Mouse (Mus musculus): ENCODE results near the gene Art3. TPM values are rescaled to one million over a fixed set of nuclear protein-coding genes. Genes with fewer than 3 reads are reported as not detected.
A peak's percentile ranks its signal among the peaks of the same experiment; 100 is the strongest.

Art3 gene
- polyA plus RNA-seq, 1 experiment from 2014 or later, result 2.5 TPM

- ATAC-seq (ENCODE audit: insufficient number of reproducible peaks, low FRiP score, low TSS enrichment, low read depth) (no peak), DNase-seq (ENCODE audit: low spot score) (peak; percentile 84)
- H3K4me2 ChIP-seq (ENCODE audit: low read depth, severe bottlenecking), result no peak overlapping the region
- H3K27ac ChIP-seq (replicated peaks; ENCODE audit: low read depth, low read length), result no peak overlapping the region
- no peaks in the 10 kb centered on the region for H3K9me3 ChIP-seq (ENCODE audit: control insufficient read depth, low read length)
- H3K4me1 ChIP-seq (ENCODE audit: control insufficient read depth, insufficient read depth, low read length), result no peaks in the 10 kb centered on the region
- 41% methylated on average over 12 of the region's 12 CpGs for WGBS
- no peak overlapping the region for H3K4me3 ChIP-seq (ENCODE audit: low read depth, low read length)
- no peak overlapping the region for H3K9ac ChIP-seq (ENCODE audit: low read length)
- H3K36me3 ChIP-seq (ENCODE audit: control insufficient read depth, insufficient read depth, low read length), result no peaks in the 10 kb centered on the region
- no peaks in the 10 kb centered on the region for H3K27me3 ChIP-seq (ENCODE audit: control insufficient read depth, insufficient read depth, low read length)
These were observed 50.1 kb downstream of the Art3 start for GRCm38 (mm10) chr5:92381550-92382348.

GRCm38 (mm10) chr5:92382349-92382679, 50.7 kb downstream of the Art3 start:
- WGBS, result 63% methylated on average over 9 of the region's 9 CpGs
- H3K27me3 ChIP-seq (ENCODE audit: control insufficient read depth, insufficient read depth, low read length), result no peaks in the 10 kb centered on the region
- H3K27ac ChIP-seq (replicated peaks; ENCODE audit: low read depth, low read length), result no peak overlapping the region
- no peak overlapping the region for H3K4me3 ChIP-seq (ENCODE audit: low read depth, low read length)
- ATAC-seq (ENCODE audit: insufficient number of reproducible peaks, low FRiP score, low TSS enrichment, low read depth) (no peak), DNase-seq (ENCODE audit: low spot score) (no peak)
- no peak overlapping the region for H3K9ac ChIP-seq (ENCODE audit: low read length)
- H3K36me3 ChIP-seq (ENCODE audit: control insufficient read depth, insufficient read depth, low read length), result no peaks in the 10 kb centered on the region
- H3K4me2 ChIP-seq (ENCODE audit: low read depth, severe bottlenecking), result no peak overlapping the region
- H3K4me1 ChIP-seq (ENCODE audit: control insufficient read depth, insufficient read depth, low read length), result no peaks in the 10 kb centered on the region
- no peaks in the 10 kb centered on the region for H3K9me3 ChIP-seq (ENCODE audit: control insufficient read depth, low read length)

- 70% methylated on average over 7 of the region's 7 CpGs for WGBS
These were observed 52.1 kb downstream of the Art3 start for GRCm38 (mm10) chr5:92383747-92384146.

GRCm38 (mm10) chr5:92384855-92385254, 53.2 kb downstream of the Art3 start:
- Histone ChIP-seq H3K4me2 (ENCODE audit: low read depth, severe bottlenecking) (no peak overlapping the region), H3K9ac (ENCODE audit: low read length) (no peak overlapping the region), H3K36me3 (ENCODE audit: control insufficient read depth, insufficient read depth, low read length) (no peaks in the 10 kb centered on the region), H3K4me1 (ENCODE audit: control insufficient read depth, insufficient read depth, low read length) (no peaks in the 10 kb centered on the region), H3K27ac (replicated peaks; ENCODE audit: low read depth, low read length) (no peak overlapping the region), H3K27me3 (ENCODE audit: control insufficient read depth, insufficient read depth, low read length) (no peaks in the 10 kb centered on the region; the same call in 1 of the 2 replicates), H3K4me3 (ENCODE audit: low read depth, low read length) (no peak overlapping the region), H3K9me3 (ENCODE audit: control insufficient read depth, low read length) (no peaks in the 10 kb centered on the region)
- no peak for DNase-seq (ENCODE audit: low spot score)
- no peak for ATAC-seq (ENCODE audit: insufficient number of reproducible peaks, low FRiP score, low TSS enrichment, low read depth)
- 45% methylated on average over 7 of the region's 7 CpGs for WGBS

More at GRCm38 (mm10) chr5:92383747-92384146, 52.1 kb downstream of the Art3 start:
- H3K27me3 ChIP-seq (ENCODE audit: control insufficient read depth, insufficient read depth, low read length), result no peaks in the 10 kb centered on the region
- no peaks in the 10 kb centered on the region for H3K36me3 ChIP-seq (ENCODE audit: control insufficient read depth, insufficient read depth, low read length)
- DNase-seq (ENCODE audit: low spot score) (no peak), ATAC-seq (ENCODE audit: insufficient number of reproducible peaks, low FRiP score, low TSS enrichment, low read depth) (no peak)
- H3K9ac ChIP-seq (ENCODE audit: low read length), result no peak overlapping the region
- no peaks in the 10 kb centered on the region for H3K9me3 ChIP-seq (ENCODE audit: control insufficient read depth, low read length)
- H3K4me2 ChIP-seq (ENCODE audit: low read depth, severe bottlenecking), result no peak overlapping the region
- H3K4me1 ChIP-seq (ENCODE audit: control insufficient read depth, insufficient read depth, low read length), result no peaks in the 10 kb centered on the region
- H3K27ac ChIP-seq (replicated peaks; ENCODE audit: low read depth, low read length), result no peak overlapping the region
- H3K4me3 ChIP-seq (ENCODE audit: low read depth, low read length), result no peak overlapping the region

GRCm38 (mm10) chr5:92386102-92386501, 54.5 kb downstream of the Art3 start:
- no peaks in the 10 kb centered on the region for H3K36me3 ChIP-seq (ENCODE audit: control insufficient read depth, insufficient read depth, low read length)
- ATAC-seq (ENCODE audit: insufficient number of reproducible peaks, low FRiP score, low TSS enrichment, low read depth) (no peak), DNase-seq (ENCODE audit: low spot score) (no peak)
- H3K9ac ChIP-seq (ENCODE audit: low read length), result no peak overlapping the region
- H3K27ac ChIP-seq (replicated peaks; ENCODE audit: low read depth, low read length), result no peak overlapping the region
- H3K4me1 ChIP-seq (ENCODE audit: control insufficient read depth, insufficient read depth, low read length), result no peaks in the 10 kb centered on the region
- H3K4me2 ChIP-seq (ENCODE audit: low read depth, severe bottlenecking), result no peak overlapping the region
- WGBS, result 88% methylated on average over 5 of the region's 5 CpGs
- H3K4me3 ChIP-seq (ENCODE audit: low read depth, low read length), result no peak overlapping the region
- H3K9me3 ChIP-seq (ENCODE audit: control insufficient read depth, low read length), result no peaks in the 10 kb centered on the region
- no peaks in the 10 kb centered on the region; the same call in 1 of the 2 replicates for H3K27me3 ChIP-seq (ENCODE audit: control insufficient read depth, insufficient read depth, low read length)

- H3K4me3 ChIP-seq (ENCODE audit: low read depth, low read length), result no peak overlapping the region
- 23% methylated on average over 6 of the region's 6 CpGs for WGBS
These were observed 55.0 kb downstream of the Art3 start for GRCm38 (mm10) chr5:92386643-92387042.

GRCm38 (mm10) chr5:92387433-92387832, 55.8 kb downstream of the Art3 start:
- Histone ChIP-seq H3K4me2 (ENCODE audit: low read depth, severe bottlenecking) (no peak overlapping the region), H3K4me1 (ENCODE audit: control insufficient read depth, insufficient read depth, low read length) (no peaks in the 10 kb centered on the region), H3K27me3 (ENCODE audit: control insufficient read depth, insufficient read depth, low read length) (peaks cover 5% of the 10 kb centered on the region), H3K9me3 (ENCODE audit: control insufficient read depth, low read length) (no peaks in the 10 kb centered on the region), H3K36me3 (ENCODE audit: control insufficient read depth, insufficient read depth, low read length) (no peaks in the 10 kb centered on the region), H3K9ac (ENCODE audit: low read length) (no peak overlapping the region), H3K27ac (replicated peaks; ENCODE audit: low read depth, low read length) (no peak overlapping the region), H3K4me3 (ENCODE audit: low read depth, low read length) (no peak overlapping the region)
- DNase-seq (ENCODE audit: low spot score), result no peak
- 81% methylated on average over 11 of the region's 11 CpGs for WGBS
- ATAC-seq (ENCODE audit: insufficient number of reproducible peaks, low FRiP score, low TSS enrichment, low read depth), result no peak

More at GRCm38 (mm10) chr5:92386643-92387042, 55.0 kb downstream of the Art3 start:
- Histone ChIP-seq H3K4me2 (ENCODE audit: low read depth, severe bottlenecking) (no peak overlapping the region), H3K27me3 (ENCODE audit: control insufficient read depth, insufficient read depth, low read length) (no peaks in the 10 kb centered on the region; the same call in 1 of the 2 replicates), H3K27ac (replicated peaks; ENCODE audit: low read depth, low read length) (no peak overlapping the region), H3K9ac (ENCODE audit: low read length) (no peak overlapping the region), H3K36me3 (ENCODE audit: control insufficient read depth, insufficient read depth, low read length) (no peaks in the 10 kb centered on the region), H3K9me3 (ENCODE audit: control insufficient read depth, low read length) (no peaks in the 10 kb centered on the region), H3K4me1 (ENCODE audit: control insufficient read depth, insufficient read depth, low read length) (no peaks in the 10 kb centered on the region)
- DNase-seq (ENCODE audit: low spot score) (no peak), ATAC-seq (ENCODE audit: insufficient number of reproducible peaks, low FRiP score, low TSS enrichment, low read depth) (no peak)

- H3K9me3 ChIP-seq (ENCODE audit: control insufficient read depth, low read length), result no peaks in the 10 kb centered on the region
- no peak for DNase-seq (ENCODE audit: low spot score)
- H3K4me2 ChIP-seq (ENCODE audit: low read depth, severe bottlenecking), result no peak overlapping the region
- H3K9ac ChIP-seq (ENCODE audit: low read length), result no peak overlapping the region
- WGBS, result 89% methylated on average over 2 of the region's 2 CpGs
- peaks cover 3% of the 10 kb centered on the region; the same call in 1 of the 2 replicates for H3K4me1 ChIP-seq (ENCODE audit: control insufficient read depth, insufficient read depth, low read length)
- peaks cover 12% of the 10 kb centered on the region for H3K27me3 ChIP-seq (ENCODE audit: control insufficient read depth, insufficient read depth, low read length)
- H3K36me3 ChIP-seq (ENCODE audit: control insufficient read depth, insufficient read depth, low read length), result no peaks in the 10 kb centered on the region
- H3K4me3 ChIP-seq (ENCODE audit: low read depth, low read length), result no peak overlapping the region
- ATAC-seq (ENCODE audit: insufficient number of reproducible peaks, low FRiP score, low TSS enrichment, low read depth), result no peak
- H3K27ac ChIP-seq (replicated peaks; ENCODE audit: low read depth, low read length), result no peak overlapping the region
These were observed 58.4 kb downstream of the Art3 start for GRCm38 (mm10) chr5:92389977-92390376.

Measured in limb, embryonic 11.5 days (tissue).